Mouse (Mus musculus): ENCODE results near the gene Gimap4.

Gimap4 gene

GRCm38 (mm10) chr6:48684319-48684718 is at the start of gene Gimap4:
Gene Gimap4, plus strand, starts transcription at chr6:48684549.
- DNase-seq (ENCODE audit: low spot score in 2 of 2): no peak

- DNase-seq (ENCODE audit: low spot score in 2 of 2): no peak
These were observed 49.2 kb upstream of the Gimap4 start for GRCm38 (mm10) chr6:48635105-48635504.

- DNase-seq (ENCODE audit: low spot score in 2 of 2): no peak
These were observed 47.8 kb upstream of the Gimap4 start for GRCm38 (mm10) chr6:48636515-48636914.

- DNase-seq (ENCODE audit: low spot score in 2 of 2): no peak
These were observed 46.4 kb upstream of the Gimap4 start for GRCm38 (mm10) chr6:48637811-48638500.

- DNase-seq (ENCODE audit: low spot score in 2 of 2): no peak
These were observed 45.8 kb upstream of the Gimap4 start for GRCm38 (mm10) chr6:48638553-48638952.

GRCm38 (mm10) chr6:48641391-48641790 is 43.0 kb upstream of the Gimap4 start:
- no peak for DNase-seq (ENCODE audit: low spot score in 2 of 2)

GRCm38 (mm10) chr6:48642764-48643292 is 41.5 kb upstream of the Gimap4 start:
- DNase-seq (ENCODE audit: low spot score in 2 of 2): no peak

- DNase-seq (ENCODE audit: low spot score in 2 of 2): peak in 1 of 2 experiments; percentile 58
These were observed 38.6 kb upstream of the Gimap4 start for GRCm38 (mm10) chr6:48645660-48646308.

- no peak for DNase-seq (ENCODE audit: low spot score in 2 of 2)
These were observed 38.0 kb upstream of the Gimap4 start for GRCm38 (mm10) chr6:48646309-48646690.

GRCm38 (mm10) chr6:48646995-48647394 is 37.4 kb upstream of the Gimap4 start, which contains the start of gene Gimap8:
Gene Gimap8, plus strand, starts transcription at chr6:48647234.
- DNase-seq (ENCODE audit: low spot score in 2 of 2): no peak

GRCm38 (mm10) chr6:48647611-48648010 is 36.7 kb upstream of the Gimap4 start:
- no peak for DNase-seq (ENCODE audit: low spot score in 2 of 2)

- DNase-seq (ENCODE audit: low spot score in 2 of 2): no peak
These were observed 35.6 kb upstream of the Gimap4 start for GRCm38 (mm10) chr6:48648779-48649178.

GRCm38 (mm10) chr6:48650041-48650440 is 34.3 kb upstream of the Gimap4 start:
- no peak for DNase-seq (ENCODE audit: low spot score in 2 of 2)

GRCm38 (mm10) chr6:48658721-48659120 is 25.6 kb upstream of the Gimap4 start:
- DNase-seq (ENCODE audit: low spot score in 2 of 2): no peak

- DNase-seq (ENCODE audit: low spot score in 2 of 2): no peak
These were observed 19.6 kb upstream of the Gimap4 start for GRCm38 (mm10) chr6:48664750-48665149.

GRCm38 (mm10) chr6:48665471-48665870 is 18.9 kb upstream of the Gimap4 start:
- DNase-seq (ENCODE audit: low spot score in 2 of 2): no peak

GRCm38 (mm10) chr6:48666159-48666586 is 18.2 kb upstream of the Gimap4 start:
- no peak for DNase-seq (ENCODE audit: low spot score in 2 of 2)

- no peak for DNase-seq (ENCODE audit: low spot score in 2 of 2)
These were observed 16.3 kb upstream of the Gimap4 start for GRCm38 (mm10) chr6:48668022-48668421.

- DNase-seq (ENCODE audit: low spot score in 2 of 2): no peak
These were observed 14.8 kb upstream of the Gimap4 start for GRCm38 (mm10) chr6:48669446-48669969.

- DNase-seq (ENCODE audit: low spot score in 2 of 2): no peak
These were observed 9.9 kb upstream of the Gimap4 start for GRCm38 (mm10) chr6:48674291-48675058.

- DNase-seq (ENCODE audit: low spot score in 2 of 2): no peak
These were observed 8.9 kb upstream of the Gimap4 start for GRCm38 (mm10) chr6:48675400-48675930.

Measured in frontal cortex, postnatal 14 days (tissue).